In the genomic region with DNA sequence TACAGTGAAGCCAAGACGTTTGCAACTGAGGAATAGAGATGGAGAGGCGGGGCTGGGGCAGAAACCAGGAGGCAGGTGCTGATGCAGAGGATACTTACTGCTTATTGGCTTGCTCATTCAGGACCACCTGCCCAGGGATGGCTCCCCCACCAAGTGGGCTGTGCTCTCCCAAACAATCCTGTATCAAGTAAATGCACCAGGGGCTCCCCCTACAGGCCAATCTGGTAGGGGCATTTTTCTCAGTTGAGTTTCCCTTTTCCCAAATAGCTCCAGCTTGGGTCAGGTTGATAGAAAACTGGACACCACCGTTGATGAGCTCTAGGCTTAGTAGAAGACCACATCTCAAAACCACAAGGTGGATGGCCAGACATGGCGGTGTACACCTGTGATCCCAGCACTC, we compare ENCODE assay signal across 9 mouse cellular contexts.
DNase-seq lines count a peak whose midpoint lies in the region; ATAC-seq and TF ChIP-seq lines count a peak whose summit lies in the region.
"Had no signal": no experiment of that assay in that cellular context is flagged by ENCODE, and none has a peak within 500 bp of the region (broad histone marks: within the 10 kb centered on the region; RNA-seq: fewer than 3 reads in every experiment).

No protein-coding gene starts in this region.

- H3K4me3 ChIP-seq in kidney, postnatal 0 days (replicated peaks; ENCODE audit: low read depth, low read length), result no peak overlapping the region
- H3K4me3 ChIP-seq in kidney, embryonic 14.5 days (ENCODE audit: low read length), result no peak overlapping the region
- no peak overlapping the region for H3K4me3 ChIP-seq in CH12.LX (replicated peaks in 1 of 3; ENCODE audit: low read depth in 2 of 3, low read length in 2 of 3, poor library complexity in 1 of 3)

- no peak for ATAC-seq in kidney, postnatal 0 days (replicated peaks; ENCODE audit: low FRiP score, low read depth)
- ATAC-seq in kidney, embryonic 14.5 days (ENCODE audit: low FRiP score, low TSS enrichment), result no peak

- H3K27ac ChIP-seq in kidney, postnatal 0 days, result no peak overlapping the region
- H3K27ac ChIP-seq in kidney, embryonic 14.5 days (ENCODE audit: low read depth, low read length), result no peak overlapping the region
- H3K27ac ChIP-seq in CH12.LX (ENCODE audit: insufficient read depth, low read depth), result no peak overlapping the region
- H3K27ac ChIP-seq: macrophage had no signal

- no peaks in the 10 kb centered on the region for H3K79me2 ChIP-seq in CH12.LX (replicated peaks; ENCODE audit: control insufficient read depth, extremely low read depth, insufficient read depth, poor library complexity, severe bottlenecking)

- TF ChIP-seq POLR2A in CH12.LX (IDR thresholded peaks at IDR 0.05; ENCODE audit: low read depth, low read length), result no peak

- 58% methylated on average over 4 of the region's 4 CpGs for WGBS in kidney, postnatal 0 days
- WGBS in kidney, embryonic 14.5 days, result 64% methylated on average over 4 of the region's 4 CpGs

- in situ Hi-C loops in CH12.LX (cut with MboI; ENCODE audit: low pct_ligation_motif_present, low pct_unique_long_range_greater_than_20kb, low sequenced_read_pairs), result no loop called here

- H3K9ac ChIP-seq in kidney, postnatal 0 days (ENCODE audit: low read depth, low read length), result no peak overlapping the region
- no peak overlapping the region for H3K9ac ChIP-seq in kidney, embryonic 14.5 days (ENCODE audit: low read depth, low read length)
- no peak overlapping the region for H3K9ac ChIP-seq in CH12.LX (ENCODE audit: insufficient read depth, low read depth)

- no peaks in the 10 kb centered on the region for H3K27me3 ChIP-seq in kidney, postnatal 0 days (ENCODE audit: insufficient read depth, low read length)
- no peaks in the 10 kb centered on the region for H3K27me3 ChIP-seq in kidney, embryonic 14.5 days (ENCODE audit: control insufficient read depth, insufficient read depth, low read length)
- no peaks in the 10 kb centered on the region for H3K27me3 ChIP-seq in CH12.LX (replicated peaks)

- DNase-seq in adrenal gland, postnatal 14 days, result peak; percentile 17
- DNase-seq in adrenal gland, postnatal 25 days, result no peak
- DNase-seq in kidney, postnatal 0 days (ENCODE audit: low spot score), result peak; percentile 7
- no peak for DNase-seq in CH12.LX (ENCODE audit: extremely low read depth)
- peak; percentile 6 to 61 for DNase-seq in kidney, postnatal 36 days
- DNase-seq in spleen, adult 18-20 months, result no peak
- DNase-seq in T-cell, adult 2 months (ENCODE audit: low spot score), result no peak

- TF ChIP-seq CTCF in kidney, postnatal 0 days (IDR thresholded peaks at IDR 0.05; ENCODE audit: low read depth), result peak; percentile 56
- TF ChIP-seq CTCF in CH12.LX (conservative IDR thresholded peaks at IDR 0.05 in 1 of 2, IDR thresholded peaks at IDR 0.05 in 1 of 2; ENCODE audit: low read depth in 2 of 2, low read length in 2 of 2), result peak; percentile 44 to 47

- no peaks in the 10 kb centered on the region for H3K36me3 ChIP-seq in kidney, postnatal 0 days (ENCODE audit: insufficient read depth, low read length)
- H3K36me3 ChIP-seq in kidney, embryonic 14.5 days (ENCODE audit: control insufficient read depth, insufficient read depth, low read length), result no peaks in the 10 kb centered on the region
- no peaks in the 10 kb centered on the region for H3K36me3 ChIP-seq in CH12.LX (replicated peaks in 1 of 2; ENCODE audit: control insufficient read depth in 1 of 2, insufficient read depth in 1 of 2, low read length in 1 of 2)

- TF ChIP-seq RAD21 in CH12.LX (IDR thresholded peaks at IDR 0.05; ENCODE audit: low read depth, low read length), result peak; percentile 12

- dilution Hi-C loops in CH12.LX (cut with MboI; ENCODE audit: extremely low pct_ligation_motif_present, extremely low pct_unique_long_range_greater_than_20kb, low sequenced_read_pairs), result no loop called here

- TF ChIP-seq EP300 in CH12.LX (IDR thresholded peaks at IDR 0.05; ENCODE audit: low read length), result no peak

- H3K4me1 ChIP-seq in kidney, postnatal 0 days (replicated peaks; ENCODE audit: insufficient read depth, low read length), result no peaks in the 10 kb centered on the region
- peaks cover 8% of the 10 kb centered on the region for H3K4me1 ChIP-seq in kidney, embryonic 14.5 days (ENCODE audit: control insufficient read depth, insufficient read depth, low read length)
- H3K4me1 ChIP-seq in CH12.LX (ENCODE audit: control insufficient read depth in 1 of 2, insufficient read depth in 2 of 2), result peaks cover 0 to 9% of the 10 kb centered on the region in 2 experiments; a peak in 2 of 4 replicates

- no peaks in the 10 kb centered on the region for H3K9me3 ChIP-seq in kidney, postnatal 0 days (replicated peaks; ENCODE audit: low read length)
- H3K9me3 ChIP-seq in kidney, embryonic 14.5 days (ENCODE audit: control insufficient read depth, low read length), result no peaks in the 10 kb centered on the region
- H3K9me3 ChIP-seq in CH12.LX (replicated peaks; ENCODE audit: low read length), result no peaks in the 10 kb centered on the region

- no peak overlapping the region for H3K4me2 ChIP-seq in kidney, postnatal 0 days (ENCODE audit: low read length)
- no peak overlapping the region for H3K4me2 ChIP-seq in kidney, embryonic 14.5 days (replicated peaks; ENCODE audit: low read depth, low read length)
- no peak overlapping the region for H3K4me2 ChIP-seq in CH12.LX (ENCODE audit: insufficient read depth, low read depth, poor library complexity, severe bottlenecking)

TF ChIP-seq in CH12.LX, 34 proteins besides CTCF, POLR2A, EP300 and RAD21:
- no peak for TF ChIP-seq TCF12 (IDR thresholded peaks at IDR 0.05; ENCODE audit: low read depth, low read length)
- TF ChIP-seq ZC3H11A (IDR thresholded peaks at IDR 0.05; ENCODE audit: low read depth, low read length), result no peak
- no peak for TF ChIP-seq MXI1 (IDR thresholded peaks at IDR 0.05; ENCODE audit: low read depth, low read length)
- TF ChIP-seq ETS1 (conservative IDR thresholded peaks at IDR 0.05; ENCODE audit: low read depth, low read length), result no peak
- TF ChIP-seq CHD2 (IDR thresholded peaks at IDR 0.05; ENCODE audit: low read length), result no peak
- no peak for TF ChIP-seq IRF4 (IDR thresholded peaks at IDR 0.05; ENCODE audit: low read depth, low read length)
- TF ChIP-seq JUN (IDR thresholded peaks at IDR 0.05; ENCODE audit: insufficient read depth, low read depth, low read length), result no peak
- TF ChIP-seq SIN3A (IDR thresholded peaks at IDR 0.05; ENCODE audit: low read length), result no peak
- TF ChIP-seq ZMIZ1 (IDR thresholded peaks at IDR 0.05; ENCODE audit: low read depth, low read length), result no peak
- no peak for TF ChIP-seq PAX5 (IDR thresholded peaks at IDR 0.05; ENCODE audit: low read length)
- no peak for TF ChIP-seq TBP (conservative IDR thresholded peaks at IDR 0.05; ENCODE audit: low read depth, low read length)
- TF ChIP-seq NRF1 (IDR thresholded peaks at IDR 0.05; ENCODE audit: low read depth, low read length), result no peak
- no peak for TF ChIP-seq ZKSCAN1 (IDR thresholded peaks at IDR 0.05; ENCODE audit: borderline replicate concordance, low read depth, low read length)

Comparison
In these comparisons a context has a peak if more than half of its experiments do, and no peak if none do; other contexts are left out.
1. DNase-seq: peak in adrenal gland, postnatal 14 days (single experiment), kidney, postnatal 0 days (single experiment) and kidney, postnatal 36 days (2 of 2); none in adrenal gland, postnatal 25 days (single experiment), CH12.LX (single experiment), spleen, adult 18-20 months (0 of 2) and T-cell, adult 2 months (single experiment).